Mouse (Mus musculus): ENCODE data around the gene 1700011L22Rik.

The 1700011L22Rik gene

DNA sequence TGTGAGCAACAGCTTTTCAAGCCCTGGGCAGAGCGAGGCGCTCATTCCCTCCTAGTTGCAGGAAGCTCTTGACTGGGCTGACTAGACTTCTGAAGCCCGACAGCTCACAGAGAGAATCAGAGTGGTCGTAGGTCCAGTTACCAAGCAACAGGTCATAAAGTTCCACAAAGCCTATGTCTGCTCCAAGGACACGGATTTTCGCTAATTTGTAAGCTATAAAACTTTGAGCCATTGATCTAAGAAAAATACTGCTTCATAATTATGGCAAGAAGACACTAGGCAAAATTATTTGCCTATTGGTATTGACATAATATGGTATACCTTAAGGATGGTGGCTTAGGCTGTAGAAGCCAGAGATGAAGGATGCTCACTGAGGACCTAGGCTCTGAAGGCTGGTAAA lies at the start of gene 1700011L22Rik:
1700011L22Rik (minus strand) TSS at position 101 of the 400 bp plus-strand sequence.
- in situ Hi-C loops (cut with MboI; ENCODE audit: unreplicated experiment in 2 of 2), result no loop called here

DNA sequence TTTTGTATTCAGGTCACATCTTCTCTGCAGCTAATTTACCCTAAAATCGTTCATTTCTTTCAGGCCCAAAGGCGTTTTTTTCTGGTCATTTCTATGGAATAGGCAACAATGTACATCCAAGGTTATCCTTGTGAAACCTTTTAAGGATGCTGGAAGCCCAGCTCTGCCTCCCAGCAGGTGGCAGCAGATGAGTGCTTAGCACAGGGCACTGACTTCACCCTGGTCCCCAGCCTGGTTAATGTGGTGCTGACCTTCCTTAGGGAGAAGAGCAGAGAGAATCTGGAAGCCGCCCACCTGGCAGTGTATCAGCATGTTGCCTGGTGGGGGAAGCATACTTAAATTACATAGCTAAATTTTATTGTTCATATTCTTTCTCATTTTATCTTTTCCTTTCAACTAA lies 49.4 kb upstream of the 1700011L22Rik start:
- in situ Hi-C loops (cut with MboI; ENCODE audit: unreplicated experiment in 2 of 2), result loop anchor here (10.0 to 25.0 kb wide), 10 partner anchors 290 to 1885 kb away; partner anchors contain the start of genes Lsm6 (in 2 of the 2), Usp38 (in 2 of the 2), Otud4 (in 1 of the 2) and Tmem184c (in 1 of the 2)

DNA sequence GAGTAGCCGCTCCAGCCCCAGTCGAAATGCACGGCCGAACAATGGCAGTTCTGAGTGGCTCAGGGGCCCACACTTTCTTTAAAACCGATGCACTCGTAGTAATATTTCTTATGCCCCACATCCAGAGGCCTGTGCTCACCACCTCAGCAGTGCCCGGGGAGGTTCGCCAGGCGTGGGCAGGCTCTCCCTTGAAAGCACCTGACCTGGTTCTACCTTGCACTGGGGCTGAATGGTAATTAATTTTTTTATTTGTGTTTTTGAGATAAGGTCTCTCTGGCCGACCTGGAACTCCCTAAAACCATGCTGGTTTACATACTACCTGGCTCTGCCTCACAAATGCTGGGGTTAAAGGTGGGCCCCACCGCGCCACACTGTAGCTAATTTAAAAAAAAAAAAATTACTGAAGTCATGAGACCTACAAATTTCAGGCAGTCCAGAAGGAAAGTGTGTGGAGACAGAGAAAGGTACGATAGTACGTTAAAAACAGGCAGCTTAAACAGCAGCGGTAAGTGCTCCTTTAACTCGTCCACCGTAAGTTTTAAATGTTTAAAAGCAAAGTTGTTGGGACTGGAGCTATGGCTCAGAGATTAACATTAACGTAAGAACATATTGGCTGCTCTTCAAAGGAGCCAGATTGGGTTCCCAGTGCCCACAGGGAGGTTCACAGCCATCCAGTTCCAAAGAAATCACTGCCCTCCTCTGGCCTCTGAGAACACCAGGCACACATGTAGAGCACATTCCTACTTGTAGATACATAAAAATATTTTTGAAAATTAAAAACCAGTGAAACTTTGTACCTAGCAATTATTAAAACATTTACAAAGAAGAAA lies 47.1 kb upstream of the 1700011L22Rik start:
- in situ Hi-C loops (cut with MboI; ENCODE audit: unreplicated experiment in 2 of 2), result loop anchor here (10.0 to 25.0 kb wide), 10 partner anchors 292 to 1883 kb away; partner anchors contain the start of genes Lsm6 (in 2 of the 2), Usp38 (in 2 of the 2), Otud4 (in 1 of the 2) and Tmem184c (in 1 of the 2)

- in situ Hi-C loops (cut with MboI; ENCODE audit: unreplicated experiment in 2 of 2), result loop anchor here (10.0 to 25.0 kb wide), 10 partner anchors 293 to 1882 kb away; partner anchors contain the start of genes Lsm6 (in 2 of the 2), Usp38 (in 2 of the 2), Otud4 (in 1 of the 2) and Tmem184c (in 1 of the 2)
Observed at GRCm38 (mm10) chr8:79294610-79295275, 46.4 kb upstream of the 1700011L22Rik start, which contains the start of gene Mmaa. TSS of gene Mmaa (minus strand) at chr8:79294937.

DNA sequence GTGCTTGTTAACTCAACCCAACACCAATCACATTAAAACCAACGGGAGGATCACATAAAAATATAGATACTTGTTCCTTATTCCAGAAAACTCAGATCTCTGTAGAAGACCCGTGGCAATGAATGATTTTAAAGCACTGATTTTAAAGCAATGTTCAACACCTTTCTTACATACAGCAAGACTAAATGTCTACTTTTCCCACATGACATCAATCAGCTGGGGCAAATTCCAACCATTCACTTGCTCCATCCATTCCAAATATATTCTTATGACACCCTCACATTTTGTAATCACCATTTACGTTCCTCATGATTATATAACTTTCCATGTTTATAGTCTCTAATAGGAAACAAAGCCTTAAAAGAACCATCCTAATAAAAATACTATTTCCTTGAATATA lies 45.5 kb upstream of the 1700011L22Rik start:
- in situ Hi-C loops (cut with MboI; ENCODE audit: unreplicated experiment in 2 of 2), result loop anchor here (10.0 to 25.0 kb wide), 10 partner anchors 293 to 1882 kb away; partner anchors contain the start of genes Lsm6 (in 2 of the 2), Usp38 (in 2 of the 2), Otud4 (in 1 of the 2) and Tmem184c (in 1 of the 2)

DNA sequence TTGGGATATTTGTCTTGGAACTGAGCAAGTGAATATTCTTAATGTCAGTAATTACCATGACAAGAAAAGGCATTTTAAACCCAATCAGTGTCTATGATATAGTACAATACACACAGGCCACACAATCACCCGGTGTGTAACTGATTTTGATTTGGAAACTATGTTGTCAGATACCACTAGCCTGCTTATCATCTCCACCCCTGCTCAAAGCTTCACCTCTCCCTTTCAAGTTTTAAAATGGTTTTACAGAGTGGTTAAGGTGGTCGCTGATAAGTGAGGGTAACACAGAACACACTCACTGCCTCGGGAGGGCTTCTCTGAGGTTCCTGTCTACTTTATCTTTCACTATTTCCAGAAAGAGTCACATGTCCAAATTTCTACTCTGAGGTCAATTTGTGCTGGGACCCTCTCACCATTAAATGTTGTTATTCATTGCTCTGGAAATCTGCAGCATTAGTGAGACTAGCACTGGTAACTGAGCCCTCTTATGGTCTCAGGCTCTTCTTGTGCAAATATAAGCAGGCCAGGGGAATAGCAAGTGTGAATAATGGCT lies 44.4 kb upstream of the 1700011L22Rik start:
- in situ Hi-C loops (cut with MboI; ENCODE audit: unreplicated experiment in 2 of 2), result loop anchor here (10.0 to 25.0 kb wide), 10 partner anchors 295 to 1880 kb away; partner anchors contain the start of genes Lsm6 (in 2 of the 2), Usp38 (in 2 of the 2), Otud4 (in 1 of the 2) and Tmem184c (in 1 of the 2)

- in situ Hi-C loops (cut with MboI; ENCODE audit: unreplicated experiment in 2 of 2), result loop anchor here (25.0 kb wide), 7 partner anchors 298 to 1877 kb away; partner anchors contain the start of genes Tmem184c (in 1 of the 2) and Usp38 (in 1 of the 2)
Observed at GRCm38 (mm10) chr8:79289592-79289991, 41.2 kb upstream of the 1700011L22Rik start.

DNA sequence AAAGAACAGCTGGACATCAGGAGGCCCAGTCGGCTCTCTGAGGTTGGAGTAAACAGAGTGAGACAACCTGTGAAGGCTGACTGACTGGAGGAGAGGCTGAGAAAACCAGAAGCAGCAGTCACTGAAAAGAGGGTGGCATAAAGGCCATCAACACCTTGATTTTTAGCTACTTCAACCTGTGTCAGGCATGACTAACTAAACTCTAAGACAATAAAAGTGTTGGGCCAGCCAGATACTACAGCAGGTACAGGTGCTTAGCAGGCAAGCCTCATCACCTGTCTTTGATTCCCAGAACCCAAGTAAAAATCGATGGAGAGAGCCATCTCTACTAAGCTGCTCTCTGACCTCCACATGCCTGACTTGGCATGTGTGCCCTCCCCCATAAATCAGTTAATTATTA lies 40.3 kb upstream of the 1700011L22Rik start:
- in situ Hi-C loops (cut with MboI; ENCODE audit: unreplicated experiment in 2 of 2), result loop anchor here (25.0 kb wide), 7 partner anchors 299 to 1876 kb away; partner anchors contain the start of genes Tmem184c (in 1 of the 2) and Usp38 (in 1 of the 2)

DNA sequence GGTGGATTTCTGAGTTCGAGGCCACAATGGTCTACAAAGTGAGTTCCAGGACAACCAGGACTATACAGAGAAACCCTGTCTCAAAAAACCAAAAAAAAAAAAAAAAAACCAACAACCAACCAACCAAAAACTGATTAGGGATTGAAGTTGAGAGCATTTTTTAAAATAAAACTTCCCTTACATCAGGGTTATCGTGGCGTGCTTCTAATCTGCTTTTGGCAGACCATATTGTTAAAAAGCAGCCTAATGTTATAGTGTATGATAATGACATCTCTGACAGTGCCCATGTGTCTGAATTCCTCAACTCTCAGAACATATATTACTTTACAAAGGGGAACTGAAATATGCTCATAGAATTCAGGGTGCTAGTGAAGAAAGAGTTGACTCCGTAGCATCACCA lies 39.9 kb upstream of the 1700011L22Rik start:
- in situ Hi-C loops (cut with MboI; ENCODE audit: unreplicated experiment in 2 of 2), result loop anchor here (25.0 kb wide), 7 partner anchors 299 to 1876 kb away; partner anchors contain the start of genes Tmem184c (in 1 of the 2) and Usp38 (in 1 of the 2)

DNA sequence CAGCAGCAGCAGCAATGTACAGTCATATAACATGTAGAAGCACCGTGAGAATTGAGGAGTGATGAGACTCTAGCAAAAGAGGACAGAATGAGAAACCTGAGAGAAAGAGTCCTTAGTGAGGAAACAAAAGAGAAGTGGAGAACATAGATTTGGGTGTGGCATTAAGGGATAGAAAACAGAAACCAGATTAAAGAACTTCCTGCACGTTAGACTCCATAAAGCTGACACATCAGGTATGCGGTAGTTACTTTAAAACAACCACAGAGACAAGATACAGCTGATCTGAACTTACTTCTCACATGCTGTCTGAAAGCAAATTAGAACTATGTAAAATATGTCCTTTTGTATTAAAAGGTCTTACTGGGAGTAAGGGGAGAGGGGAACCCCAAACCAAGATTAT lies 38.1 kb upstream of the 1700011L22Rik start:
- in situ Hi-C loops (cut with MboI; ENCODE audit: unreplicated experiment in 2 of 2), result loop anchor here (25.0 kb wide), 7 partner anchors 301 to 1874 kb away; partner anchors contain the start of genes Tmem184c (in 1 of the 2) and Usp38 (in 1 of the 2)

- in situ Hi-C loops (cut with MboI; ENCODE audit: unreplicated experiment in 2 of 2), result loop anchor here (25.0 kb wide), 7 partner anchors 303 to 1872 kb away; partner anchors contain the start of genes Tmem184c (in 1 of the 2) and Usp38 (in 1 of the 2)
Observed at GRCm38 (mm10) chr8:79284626-79285025, 36.3 kb upstream of the 1700011L22Rik start.

- in situ Hi-C loops (cut with MboI; ENCODE audit: unreplicated experiment in 2 of 2), result loop anchor here (25.0 kb wide), 7 partner anchors 306 to 1869 kb away; partner anchors contain the start of genes Tmem184c (in 1 of the 2) and Usp38 (in 1 of the 2)
Observed at GRCm38 (mm10) chr8:79281376-79281890, 33.1 kb upstream of the 1700011L22Rik start.

GRCm38 (mm10) chr8:79277264-79277870 lies 29.0 kb upstream of the 1700011L22Rik start:
- in situ Hi-C loops (cut with MboI; ENCODE audit: unreplicated experiment in 2 of 2), result loop anchor here (25.0 kb wide), 7 partner anchors 310 to 1865 kb away; partner anchors contain the start of genes Tmem184c (in 1 of the 2) and Usp38 (in 1 of the 2)

DNA sequence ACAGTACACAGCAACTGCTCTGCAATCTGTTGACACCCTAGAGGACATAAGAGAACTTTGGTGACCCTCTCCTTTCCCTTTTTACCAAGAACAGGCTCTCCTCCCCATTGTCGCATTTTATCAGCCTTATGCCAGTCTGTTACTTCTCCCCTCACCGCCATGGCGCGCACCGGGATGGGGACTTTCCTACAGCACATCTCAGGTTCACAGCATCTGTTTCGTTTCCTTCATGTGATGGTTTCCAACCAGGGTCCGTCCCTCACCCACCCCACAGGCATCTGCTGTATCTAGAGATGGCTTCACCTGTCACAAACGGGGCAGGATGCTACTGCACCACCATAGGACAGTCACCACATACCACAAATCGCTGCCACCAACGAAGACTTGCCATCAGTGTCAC lies 26.6 kb upstream of the 1700011L22Rik start:
- in situ Hi-C loops (cut with MboI; ENCODE audit: unreplicated experiment in 2 of 2), result loop anchor here (25.0 kb wide), 7 partner anchors 312 to 1863 kb away; partner anchors contain the start of genes Tmem184c (in 1 of the 2) and Usp38 (in 1 of the 2)

DNA sequence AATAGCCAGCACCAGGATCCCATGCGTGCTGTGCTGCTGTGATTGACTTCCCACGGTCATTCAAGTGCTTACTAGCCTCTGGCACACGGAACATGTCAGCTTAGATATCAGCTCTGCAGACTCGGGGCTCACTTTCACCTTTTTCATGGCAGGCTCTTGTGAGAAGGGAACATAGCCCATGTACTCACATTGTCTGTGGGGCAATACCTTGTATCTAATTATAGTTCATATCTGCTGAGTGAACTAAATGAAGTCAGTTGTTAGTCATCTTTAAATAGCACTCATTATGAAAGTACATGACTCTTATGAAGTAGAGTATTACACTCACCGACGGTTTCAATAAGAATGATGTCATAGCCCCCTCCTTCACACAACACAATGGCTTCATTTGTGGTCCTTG lies 25.4 kb upstream of the 1700011L22Rik start:
- in situ Hi-C loops (cut with MboI; ENCODE audit: unreplicated experiment in 2 of 2), result no loop called here

- in situ Hi-C loops (cut with MboI; ENCODE audit: unreplicated experiment in 2 of 2), result no loop called here
Observed at GRCm38 (mm10) chr8:79272676-79273075, 24.3 kb upstream of the 1700011L22Rik start.

GRCm38 (mm10) chr8:79268921-79269320 lies 20.6 kb upstream of the 1700011L22Rik start:
- in situ Hi-C loops (cut with MboI; ENCODE audit: unreplicated experiment in 2 of 2), result no loop called here

- in situ Hi-C loops (cut with MboI; ENCODE audit: unreplicated experiment in 2 of 2), result no loop called here
Observed at GRCm38 (mm10) chr8:79261920-79262319, 13.6 kb upstream of the 1700011L22Rik start.

All from v-Abl transformed pro-B cells (cell line).